Mouse (Mus musculus) megakaryocyte progenitor cell, adult 5-6 weeks (primary cell): ENCODE measurements around the gene Reep6. TPM values are rescaled to one million over a fixed set of nuclear protein-coding genes. Genes with fewer than 3 reads are reported as not detected.

Experiments used
- ATAC-seq: replicated peaks from 2 replicates; pipeline ENCODE4 v1.8.0; 2016; ENCODE audit warnings: mild to moderate bottlenecking, moderate TSS enrichment, inconsistent platforms; ENCODE audit not compliant: poor library complexity
- total RNA-seq, 2 experiments: library from RNA; stranded (forward) in 1 of 2; stranded (reverse) in 1 of 2; fragments of 157-497, 149-512 nt in 1 of 2; fragments of 200-1000 nt in 1 of 2; gene quantifications; 2 replicates each; pipeline versions ENCODE4 v1.2.3 to v1.2.4; 2015 to 2017

The Reep6 gene
- total RNA-seq, 2 experiments from 2014 or later = 1.5 to 2.7 TPM

GRCm38 (mm10) chr10:80350292-80350691 is 20.5 kb downstream of the Reep6 start:
- peak; percentile 92 for ATAC-seq

- ATAC-seq = no peak
Measured at GRCm38 (mm10) chr10:80351896-80352295, 22.1 kb downstream of the Reep6 start.

- ATAC-seq = no peak
Measured at GRCm38 (mm10) chr10:80352727-80353126, 23.0 kb downstream of the Reep6 start.

GRCm38 (mm10) chr10:80355431-80355830 is 25.7 kb downstream of the Reep6 start:
- no peak for ATAC-seq

- no peak for ATAC-seq
Measured at GRCm38 (mm10) chr10:80356001-80356682, 26.4 kb downstream of the Reep6 start, which contains the start of gene Plk5. TSS of gene Plk5 (plus strand) at chr10:80356459.

GRCm38 (mm10) chr10:80356737-80357136 is 27.0 kb downstream of the Reep6 start:
- ATAC-seq = no peak

- no peak for ATAC-seq
Measured at GRCm38 (mm10) chr10:80357336-80357735, 27.6 kb downstream of the Reep6 start.

- peak; percentile 32 for ATAC-seq
Measured at GRCm38 (mm10) chr10:80357994-80358639, 28.4 kb downstream of the Reep6 start.

GRCm38 (mm10) chr10:80363734-80364133 is 34.0 kb downstream of the Reep6 start:
- no peak for ATAC-seq

GRCm38 (mm10) chr10:80365736-80366135 is 36.0 kb downstream of the Reep6 start:
- ATAC-seq = no peak

GRCm38 (mm10) chr10:80367954-80368353 is 38.2 kb downstream of the Reep6 start:
- ATAC-seq = peak; percentile 47; the same call in 1 of the 2 replicates

GRCm38 (mm10) chr10:80368392-80368791 is 38.6 kb downstream of the Reep6 start:
- ATAC-seq = peak; percentile 50

GRCm38 (mm10) chr10:80369995-80370747 is 40.4 kb downstream of the Reep6 start:
- peak; percentile 42 for ATAC-seq

- ATAC-seq = no peak
Measured at GRCm38 (mm10) chr10:80371411-80371966, 41.7 kb downstream of the Reep6 start.

GRCm38 (mm10) chr10:80371983-80372382 is 42.2 kb downstream of the Reep6 start:
- ATAC-seq = no peak

- no peak for ATAC-seq
Measured at GRCm38 (mm10) chr10:80372706-80373105, 43.0 kb downstream of the Reep6 start.

- peak; percentile 80 for ATAC-seq
Measured at GRCm38 (mm10) chr10:80374063-80374462, 44.3 kb downstream of the Reep6 start.

- ATAC-seq = peak; percentile 95
Measured at GRCm38 (mm10) chr10:80376160-80376559, 46.4 kb downstream of the Reep6 start.

GRCm38 (mm10) chr10:80377716-80378115 is 48.0 kb downstream of the Reep6 start:
- no peak for ATAC-seq

- no peak for ATAC-seq
Measured at GRCm38 (mm10) chr10:80382641-80383365, 53.0 kb downstream of the Reep6 start.

- no peak for ATAC-seq
Measured at GRCm38 (mm10) chr10:80383431-80383830, 53.7 kb downstream of the Reep6 start.
